Mouse (Mus musculus): ENCODE results near the gene Ncs1.
A peak's percentile ranks its signal among the peaks of the same experiment; 100 is the strongest.

DNA sequence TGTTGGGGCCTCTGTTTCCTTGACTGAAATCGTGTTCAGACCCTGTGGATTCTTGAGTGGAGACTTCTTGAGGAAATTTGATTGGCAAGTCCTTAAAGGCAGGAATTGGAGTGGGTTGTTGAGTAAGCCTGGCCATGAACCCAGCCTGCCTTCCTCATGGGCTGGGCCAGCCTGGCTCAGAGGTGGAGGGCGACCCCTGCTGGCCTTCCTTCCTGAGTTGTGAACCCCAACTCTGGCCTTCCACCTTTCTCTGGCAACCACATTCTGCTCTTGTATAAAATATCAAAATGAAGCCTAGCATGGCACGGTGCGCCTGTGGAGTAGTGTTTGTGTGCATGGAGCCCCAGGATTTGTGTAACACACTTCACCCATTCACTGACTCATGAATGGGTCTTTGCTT, 60.1 kb downstream of the Ncs1 start:
- peak; percentile 65 for TF ChIP-seq CTCF (IDR thresholded peaks at IDR 0.05)
- TF ChIP-seq POLR2A (IDR thresholded peaks at IDR 0.05; ENCODE audit: insufficient read depth, low read depth, low read length) = no peak

Data from heart, adult 2 months (tissue).